Mouse (Mus musculus): ENCODE measurements around the gene Sctr.

DNA sequence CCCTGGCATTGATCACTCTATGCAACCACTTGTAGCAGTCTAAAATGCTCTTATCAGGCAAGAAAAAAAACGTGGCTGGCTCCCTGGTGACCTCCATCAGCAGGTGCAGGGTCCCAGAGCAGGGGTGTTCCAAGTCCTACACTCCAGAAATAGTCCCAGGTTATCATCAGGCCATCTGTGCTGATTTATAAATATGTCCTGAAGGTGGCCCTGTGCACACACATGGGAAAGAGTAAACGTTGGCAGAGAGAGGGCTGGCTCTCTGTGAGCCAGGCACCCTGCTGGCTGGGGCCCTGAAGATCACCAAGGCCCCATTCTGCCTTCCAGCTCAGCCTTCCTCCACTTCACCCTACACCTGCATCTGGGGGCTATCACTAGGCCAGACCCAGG is 18.4 kb downstream of the Sctr start:
- no peak for TF ChIP-seq MAX (IDR thresholded peaks at IDR 0.05)
- TF ChIP-seq CTCF (IDR thresholded peaks at IDR 0.05; ENCODE audit: control insufficient read depth, insufficient read depth, insufficient read length) = no peak
